Mouse (Mus musculus) brown adipose tissue, adult 24 weeks (tissue): ENCODE data around the gene Mrpl17. TPM values are rescaled to one million over a fixed set of nuclear protein-coding genes. Genes with fewer than 3 reads are reported as not detected.

Source experiments
- H3K27ac ChIP-seq: fragments of 200-500 bp; replicated peaks from 2 replicates; pipeline ENCODE4 v1.5.1; 2012; ENCODE audit warnings: low read depth, mild to moderate bottlenecking, low read length
- H3K4me1 ChIP-seq: fragments of 200-500 bp; 2 replicates; pipeline ENCODE4 v1.6.1; 2012; ENCODE audit warnings: low read length, mixed read lengths; ENCODE audit not compliant: control insufficient read depth, insufficient read depth, insufficient read length
- H3K4me3 ChIP-seq: fragments of 200-500 bp; 2 replicates; pipeline ENCODE4 v1.5.1; 2012; ENCODE audit warnings: low read depth, mild to moderate bottlenecking, low read length, moderate library complexity; ENCODE audit not compliant: insufficient read depth
- polyA plus RNA-seq: library from polyadenylated mRNA; stranded (reverse); fragments of >200 nt; gene quantifications from 2 replicates; pipeline ENCODE4 v1.2.4, GENCODE M21; 2012; ENCODE audit not compliant: missing spikeins, insufficient read depth, insufficient read length

Gene Mrpl17
- polyA plus RNA-seq, 1 experiment: 225 TPM

DNA sequence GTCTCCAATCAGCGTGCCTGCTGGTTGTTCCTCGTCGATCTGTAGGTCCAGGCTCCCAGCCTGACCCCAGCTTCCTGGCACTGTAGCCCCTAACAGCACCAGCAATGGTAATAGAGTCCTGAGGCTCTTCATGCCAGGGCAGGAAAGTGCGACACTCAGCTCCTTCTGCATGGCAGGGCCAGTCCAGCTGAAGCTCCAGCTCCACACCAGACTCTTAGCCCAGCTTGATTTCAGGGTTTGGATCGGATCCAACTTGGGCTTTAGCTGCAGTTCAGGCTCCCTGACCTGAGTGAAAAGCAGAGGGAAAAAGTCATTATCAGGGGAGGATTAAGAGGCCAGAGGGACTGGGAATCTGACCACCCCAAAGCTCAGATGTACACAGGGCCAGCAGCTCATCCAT is 37.9 kb downstream of the Mrpl17 start:
- no peak overlapping the region for H3K4me3 ChIP-seq
- no peak overlapping the region for H3K27ac ChIP-seq
- peaks cover 13% of the 10 kb centered on the region for H3K4me1 ChIP-seq

DNA sequence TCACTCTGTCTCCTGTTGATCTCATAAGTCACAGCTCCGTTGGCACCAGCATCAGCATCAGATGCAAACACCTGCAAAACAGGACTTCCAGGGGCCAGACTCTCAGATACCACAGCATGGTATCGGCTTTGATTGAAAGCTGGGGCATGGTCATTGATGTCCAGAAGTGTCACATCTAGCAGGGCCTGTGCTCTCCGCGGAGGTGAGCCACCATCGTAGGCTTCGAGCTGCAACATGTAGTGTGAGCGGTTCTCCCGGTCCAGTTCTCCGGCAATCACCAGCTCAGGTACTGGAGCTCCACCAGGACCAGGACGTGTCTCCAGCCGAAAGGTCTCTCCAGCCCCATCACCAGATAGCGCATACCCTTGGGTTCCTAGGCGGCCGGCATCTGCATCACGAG is 38.6 kb downstream of the Mrpl17 start:
- H3K4me1 ChIP-seq: peaks cover 14% of the 10 kb centered on the region
- no peak overlapping the region for H3K27ac ChIP-seq
- no peak overlapping the region for H3K4me3 ChIP-seq

DNA sequence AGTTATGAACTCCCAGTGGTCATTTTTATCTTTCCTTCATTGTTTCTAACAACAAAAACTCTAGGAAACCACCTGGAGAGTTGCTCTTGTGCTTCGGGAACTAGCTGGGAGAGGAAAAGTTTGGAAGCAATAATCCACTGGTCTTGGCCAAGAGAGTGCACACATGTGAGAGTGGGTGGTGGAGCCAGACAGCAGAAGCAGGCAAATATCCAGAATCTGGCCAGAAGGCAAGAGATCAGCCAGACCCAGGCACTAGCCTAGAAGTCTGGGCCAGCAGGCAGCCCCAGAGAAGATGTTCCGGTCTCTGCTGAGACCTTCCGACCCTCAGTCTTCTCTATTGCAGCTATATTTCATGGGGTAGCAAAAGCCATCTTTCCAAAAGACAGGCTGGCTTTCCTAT is 40.9 kb downstream of the Mrpl17 start:
- Histone ChIP-seq H3K4me1 (peaks cover 12% of the 10 kb centered on the region), H3K4me3 (no peak overlapping the region), H3K27ac (no peak overlapping the region)

DNA sequence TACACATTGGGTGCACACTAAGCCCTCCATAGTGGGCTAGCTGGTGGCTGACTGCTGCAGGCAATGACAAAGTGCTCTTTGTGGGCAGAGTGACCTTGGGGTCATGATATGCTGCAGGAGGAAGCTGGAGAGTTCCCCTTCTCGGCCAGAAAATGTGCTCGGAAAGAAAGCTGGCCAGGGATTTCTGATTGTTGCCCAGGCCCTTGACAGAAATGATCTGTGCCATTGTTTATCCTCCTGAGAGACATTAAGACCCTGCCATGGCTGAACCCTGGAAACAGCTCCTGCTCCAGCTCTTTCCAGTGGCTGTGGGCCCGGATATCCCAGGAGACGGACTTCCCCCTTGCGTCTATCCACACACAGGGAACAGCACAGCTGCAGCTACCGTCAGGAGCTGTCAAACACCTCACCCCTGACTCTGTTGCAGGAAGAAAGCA is 43.2 kb downstream of the Mrpl17 start:
- Histone ChIP-seq H3K4me3 (no peak overlapping the region), H3K4me1 (peaks cover 14% of the 10 kb centered on the region), H3K27ac (peak overlapping the region; percentile 6; the same call in 1 of the 2 replicates)

DNA sequence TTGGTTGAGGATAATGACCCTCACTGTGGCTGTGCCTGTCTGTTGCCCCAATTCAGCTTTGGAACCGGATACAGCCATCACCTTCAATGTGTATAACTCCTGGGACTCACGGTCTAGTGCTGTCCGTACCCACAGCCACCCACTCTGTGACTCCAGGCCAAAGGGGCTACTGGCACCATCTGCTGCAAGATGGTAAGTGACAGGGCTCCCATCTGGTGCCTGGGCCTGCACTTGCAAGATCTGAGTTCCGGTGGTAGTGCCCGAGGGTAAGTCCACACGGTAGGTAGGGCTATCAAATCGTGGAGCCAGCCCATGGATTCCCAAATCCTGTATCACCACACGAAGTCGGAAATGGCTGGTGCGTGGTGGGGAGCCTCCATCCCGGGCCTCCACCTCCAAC is 46.6 kb downstream of the Mrpl17 start:
- H3K4me3 ChIP-seq: no peak overlapping the region
- H3K4me1 ChIP-seq: peaks cover 9% of the 10 kb centered on the region
- no peak overlapping the region for H3K27ac ChIP-seq

DNA sequence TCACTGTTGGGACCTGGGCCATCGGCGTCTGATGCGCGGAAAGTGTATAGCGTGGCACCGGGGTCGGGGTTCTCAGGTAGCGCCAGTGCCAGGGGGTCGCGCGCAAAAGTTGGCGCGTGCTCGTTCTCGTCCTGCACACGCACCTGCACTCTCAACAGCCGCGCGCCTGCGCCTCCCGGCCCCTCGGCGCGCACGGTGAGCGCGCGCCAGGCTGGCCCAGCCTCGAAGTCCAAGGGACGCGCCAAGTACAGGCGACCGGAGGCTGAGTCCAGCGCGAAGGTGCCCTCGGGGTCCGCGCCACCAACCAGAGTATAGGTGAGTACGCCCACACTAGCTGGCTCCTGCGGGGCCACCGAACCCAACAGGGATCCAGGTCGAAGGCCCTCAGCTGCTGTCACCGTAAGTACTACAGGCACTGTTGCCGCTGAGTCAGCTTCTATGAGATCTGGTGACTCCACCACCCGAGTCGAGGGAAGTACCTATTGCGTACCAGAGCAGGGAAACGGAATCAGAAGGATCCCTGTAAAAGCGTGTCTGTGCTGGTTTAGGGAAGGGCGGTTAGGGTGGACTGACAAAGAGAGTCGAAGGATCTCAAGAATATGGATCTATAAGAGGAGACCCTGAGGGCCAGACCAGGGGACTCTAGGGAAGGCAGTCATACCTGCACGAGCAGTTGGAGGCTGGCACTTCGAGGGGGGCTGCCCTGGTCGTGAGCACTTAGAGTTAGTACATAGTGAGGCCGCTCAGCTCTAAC is 48.2 kb downstream of the Mrpl17 start:
- H3K4me3 ChIP-seq: no peak overlapping the region
- H3K4me1 ChIP-seq: 0 out of 2 replicates have a peak, but pooled peaks cover 2% of the 10 kb centered on the region
- no peak overlapping the region for H3K27ac ChIP-seq

DNA sequence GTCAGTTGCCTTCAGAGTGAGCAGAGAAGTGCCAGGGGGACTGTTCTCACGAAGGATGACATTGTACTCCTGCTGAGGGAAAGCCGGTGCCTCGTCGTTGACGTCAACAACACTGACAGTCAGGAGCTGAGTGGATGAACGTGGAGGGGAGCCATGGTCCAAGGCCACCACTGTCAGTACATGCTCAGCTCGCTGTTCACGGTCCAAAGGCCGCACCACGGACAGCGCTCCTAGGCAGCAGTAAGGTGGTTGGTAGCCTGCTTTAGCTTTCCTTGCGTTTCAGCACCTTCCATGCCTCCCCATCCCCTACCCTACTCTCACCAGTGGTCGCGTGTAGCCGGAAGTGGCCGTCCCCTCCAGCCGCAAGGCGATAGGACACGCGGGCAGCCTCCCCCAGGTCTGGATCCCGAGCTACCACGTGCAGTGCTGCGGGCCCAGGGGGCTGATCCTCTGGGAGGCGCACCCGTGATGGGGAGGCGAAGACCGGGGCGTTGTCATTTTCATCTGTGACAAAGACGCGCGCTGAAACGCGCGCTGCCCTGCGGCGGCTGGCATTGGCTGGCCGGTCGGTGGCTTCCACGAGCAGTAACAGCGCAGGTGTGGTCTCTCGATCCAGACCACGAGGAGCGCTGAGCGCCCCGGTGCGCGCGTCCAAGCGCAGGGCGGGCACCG is 49.0 kb downstream of the Mrpl17 start:
- 0 out of 2 replicates have a peak, but pooled peaks cover 2% of the 10 kb centered on the region for H3K4me1 ChIP-seq

DNA sequence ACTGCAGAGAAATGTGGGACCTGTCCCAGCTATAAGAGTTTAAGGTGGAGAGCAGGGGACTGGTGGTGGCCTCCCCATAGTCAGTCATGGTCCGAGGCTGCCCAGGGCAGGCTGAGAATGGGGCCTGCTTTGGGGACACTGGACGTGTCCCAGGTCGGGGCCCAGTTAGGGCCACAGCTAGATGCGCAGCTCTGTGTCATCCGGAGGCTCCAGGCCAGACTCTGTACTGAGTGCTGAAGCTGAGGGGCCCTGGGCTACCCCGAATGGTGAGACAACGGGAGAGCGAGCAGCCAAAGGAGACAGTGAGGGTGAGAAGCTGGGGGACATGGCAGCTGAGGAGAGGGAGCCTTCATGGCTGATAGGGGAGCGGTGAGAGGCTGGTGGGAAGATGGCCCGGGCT is 57.6 kb downstream of the Mrpl17 start:
- no peak overlapping the region for H3K27ac ChIP-seq
- H3K4me1 ChIP-seq: peaks cover 6% of the 10 kb centered on the region
- H3K4me3 ChIP-seq: no peak overlapping the region

More for the DNA sequence above, 49.0 kb downstream of the Mrpl17 start:
- Histone ChIP-seq H3K4me3 (no peak overlapping the region), H3K27ac (no peak overlapping the region)

Other genes starting within 250 kb of the Mrpl17 start
- 4.7 and 5.9 TPM in 2 replicates for gene Apbb1, start 229.4 kb downstream of the Mrpl17 start, polyA plus RNA-seq
- gene Hpx, start 211.0 kb downstream of the Mrpl17 start, polyA plus RNA-seq: 2.8 TPM in 1 of 2 replicates, not detected in the other
- 11.1 and 15.2 TPM in 2 replicates for gene Trim3, start 177.5 kb downstream of the Mrpl17 start, polyA plus RNA-seq
- 161 and 175 TPM in 2 replicates for gene Timm10b, start 171.0 kb downstream of the Mrpl17 start, polyA plus RNA-seq
- 25.8 and 26.9 TPM in 2 replicates for gene Arfip2, start 170.7 kb downstream of the Mrpl17 start, polyA plus RNA-seq
- gene Gm45799, start 170.5 kb downstream of the Mrpl17 start, polyA plus RNA-seq: 3.1 and 6.7 TPM in 2 replicates
- 1.6 and 1.9 TPM in 2 replicates for gene Dnhd1, start 160.3 kb downstream of the Mrpl17 start, polyA plus RNA-seq
- gene Ilk, start 74.5 kb downstream of the Mrpl17 start, polyA plus RNA-seq: 72.1 and 106 TPM in 2 replicates
- gene Rrp8, start 73.7 kb downstream of the Mrpl17 start, polyA plus RNA-seq: 5.7 and 11.3 TPM in 2 replicates
- 146 and 163 TPM in 2 replicates for gene Taf10, start 66.7 kb downstream of the Mrpl17 start, polyA plus RNA-seq
- 64.0 and 83.2 TPM in 2 replicates for gene Tpp1, start 58.9 kb downstream of the Mrpl17 start, polyA plus RNA-seq
- gene Dchs1, start 23.4 kb downstream of the Mrpl17 start, polyA plus RNA-seq: 0.55 and 0.71 TPM in 2 replicates
- 18.1 and 22.4 TPM in 2 replicates for gene Gm4070, start 142.9 kb upstream of the Mrpl17 start, polyA plus RNA-seq